Mouse (Mus musculus): ENCODE measurements around the gene H2afy2.

H2afy2 gene

DNA sequence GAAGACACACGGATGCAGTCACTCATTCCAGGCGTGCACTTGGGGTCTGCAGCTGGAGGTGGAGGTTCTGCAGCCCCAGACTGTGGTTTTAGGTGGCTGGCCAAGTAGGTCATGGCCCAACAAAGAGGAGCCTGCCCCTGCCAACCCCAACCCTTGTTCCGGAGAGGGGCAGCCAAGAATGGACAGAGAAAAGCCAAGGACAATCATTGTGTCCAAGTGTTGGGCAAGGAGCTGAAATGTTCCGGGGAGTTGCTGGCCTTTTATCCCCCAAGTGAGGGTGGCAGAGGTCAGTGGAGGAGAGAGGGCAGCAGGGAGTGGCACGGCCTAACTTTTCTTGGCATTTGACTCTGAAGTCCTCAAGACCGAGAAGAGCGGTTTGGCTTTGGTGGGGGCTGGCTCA, 63.6 kb downstream of the H2afy2 start:
- no peak for DNase-seq

DNA sequence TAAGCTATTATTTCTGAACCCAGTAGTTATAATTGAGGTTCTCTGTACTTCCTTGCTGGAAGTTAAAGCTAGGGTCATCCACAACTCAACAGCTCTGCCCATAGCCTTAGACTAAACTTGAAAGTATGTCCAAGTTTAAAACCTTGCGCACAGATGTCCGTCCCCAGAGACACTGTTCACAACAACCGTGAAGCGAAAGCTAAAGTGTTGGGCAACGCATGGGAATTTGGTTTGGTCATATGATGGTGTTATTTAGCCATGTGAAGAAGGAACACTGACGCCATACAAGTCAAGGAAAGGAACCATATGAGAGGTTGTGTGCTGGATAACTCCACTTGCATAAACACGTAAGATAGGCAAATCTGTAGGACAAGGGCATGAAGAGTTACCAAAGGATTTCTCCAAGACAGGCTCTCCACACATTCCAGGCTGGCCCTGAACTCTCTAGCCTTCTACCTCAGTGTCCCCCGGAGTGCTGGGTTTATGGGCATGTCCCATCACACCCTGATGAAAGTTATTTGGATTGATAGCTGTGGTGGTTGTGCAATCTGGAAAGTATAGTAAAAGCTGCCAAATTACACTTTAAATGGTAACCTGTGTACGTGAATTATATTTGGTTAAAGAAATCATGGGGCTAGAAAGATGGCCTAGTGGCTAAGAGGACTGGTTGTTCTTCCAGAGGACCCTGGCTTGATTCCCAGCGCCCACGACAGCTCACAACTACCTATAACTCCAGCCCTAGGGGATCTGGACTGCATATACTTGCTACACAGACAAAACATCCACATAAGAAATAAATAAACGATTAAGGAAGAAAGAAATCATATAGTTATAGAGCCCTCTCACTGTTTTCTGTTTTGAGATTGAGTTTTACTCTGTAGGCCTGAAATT, 66.3 kb downstream of the H2afy2 start:
- DNase-seq, result no peak

DNA sequence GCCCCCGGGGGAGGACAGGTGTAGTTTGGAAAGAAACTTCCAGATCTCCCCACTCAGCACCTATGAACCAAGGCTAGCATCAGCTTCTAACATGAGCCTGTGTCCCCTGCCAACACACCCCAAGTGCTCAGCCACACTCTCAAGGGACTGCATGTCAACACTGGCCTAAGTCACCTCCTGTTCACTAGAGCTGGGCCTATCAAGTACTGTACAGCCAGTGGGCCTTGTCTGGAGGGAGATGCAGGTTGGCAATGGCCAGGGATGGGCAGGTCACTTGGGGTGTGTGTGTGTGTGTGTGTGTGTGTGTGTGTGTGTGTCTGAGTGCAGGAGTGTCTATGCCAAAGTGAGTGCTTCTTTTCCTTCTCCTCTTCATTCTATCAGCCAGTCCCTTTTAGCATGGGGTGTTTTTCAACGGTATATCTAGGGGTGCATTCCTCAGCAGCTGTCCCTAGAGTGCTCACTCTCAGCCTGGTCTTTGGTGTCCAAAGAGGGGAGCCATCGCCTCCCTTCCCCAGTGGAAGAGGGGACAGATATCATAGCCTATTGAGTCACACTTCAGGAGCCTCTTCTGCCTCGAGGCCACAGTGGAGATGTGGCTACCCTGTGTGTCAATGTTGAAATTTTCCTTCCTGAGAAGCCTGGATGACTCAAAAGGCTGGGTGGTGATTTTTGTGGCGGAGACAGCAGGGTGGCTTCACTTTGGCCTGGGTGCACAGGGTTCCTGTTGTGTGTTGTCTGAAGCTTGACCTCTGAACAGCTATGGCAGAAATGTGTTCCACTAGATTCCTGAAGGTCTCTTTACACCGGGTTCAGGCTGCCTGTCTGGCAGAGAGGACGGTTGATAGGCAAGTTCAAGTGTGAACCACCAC, 67.7 kb downstream of the H2afy2 start:
- DNase-seq, result no peak

DNA sequence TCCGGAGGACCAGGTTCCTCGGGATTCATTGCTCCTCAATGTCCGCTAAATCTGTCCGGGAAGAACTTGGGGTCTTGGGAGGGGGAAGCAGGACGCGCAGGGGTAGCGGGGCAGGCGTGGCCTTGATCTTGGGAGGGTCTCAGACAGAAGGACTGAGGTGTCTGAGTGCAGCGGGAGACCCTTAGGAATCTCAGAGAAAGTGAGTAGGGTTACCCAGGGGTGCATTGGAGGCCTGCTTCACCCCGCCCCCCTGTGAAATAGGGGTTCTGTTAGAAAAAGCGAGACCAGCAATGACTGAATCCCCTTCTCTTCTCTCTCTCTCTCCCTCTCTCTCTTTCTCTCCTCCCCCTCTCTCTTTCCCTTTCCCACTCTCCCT, 68.5 kb downstream of the H2afy2 start:
- DNase-seq, result no peak

DNA sequence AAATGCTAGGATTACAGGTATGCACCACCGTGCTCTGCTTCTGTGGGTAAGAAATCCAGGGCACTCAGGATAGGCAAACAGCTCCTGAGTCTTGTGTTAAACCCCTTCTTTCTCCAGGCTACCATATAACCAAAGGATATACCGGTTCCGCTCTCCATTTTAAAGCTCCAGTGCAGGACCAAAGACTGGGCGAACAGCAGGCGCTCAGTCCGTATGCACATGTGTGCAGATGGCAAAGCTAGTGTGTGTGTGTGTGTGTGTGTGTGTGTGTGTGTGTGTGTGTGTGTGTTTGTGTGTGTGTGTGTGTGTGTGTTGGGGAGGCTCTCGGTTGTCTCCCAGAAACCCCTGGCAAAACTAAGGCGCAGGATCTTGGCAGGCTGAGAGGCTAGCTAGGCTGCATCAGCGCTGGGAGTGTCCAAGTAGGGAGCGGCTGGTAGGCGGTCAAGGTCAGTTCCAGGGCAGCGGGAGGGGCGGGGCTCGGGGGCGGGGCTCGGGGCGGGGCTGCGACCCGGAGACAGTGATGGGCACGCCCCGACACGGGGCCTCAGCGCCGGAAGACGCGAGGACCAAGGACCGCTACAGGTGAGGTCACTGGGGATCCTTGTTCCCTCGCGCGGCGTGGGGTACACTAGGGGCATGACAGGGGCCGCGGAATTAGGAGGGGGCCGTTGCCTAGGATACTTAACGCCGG, 69.0 kb downstream of the H2afy2 start, which contains the start of gene Aifm2:
Aifm2 (plus strand) TSS at position 493 of the 691 bp plus-strand sequence.
- DNase-seq, result peak; percentile 46 to 55

DNA sequence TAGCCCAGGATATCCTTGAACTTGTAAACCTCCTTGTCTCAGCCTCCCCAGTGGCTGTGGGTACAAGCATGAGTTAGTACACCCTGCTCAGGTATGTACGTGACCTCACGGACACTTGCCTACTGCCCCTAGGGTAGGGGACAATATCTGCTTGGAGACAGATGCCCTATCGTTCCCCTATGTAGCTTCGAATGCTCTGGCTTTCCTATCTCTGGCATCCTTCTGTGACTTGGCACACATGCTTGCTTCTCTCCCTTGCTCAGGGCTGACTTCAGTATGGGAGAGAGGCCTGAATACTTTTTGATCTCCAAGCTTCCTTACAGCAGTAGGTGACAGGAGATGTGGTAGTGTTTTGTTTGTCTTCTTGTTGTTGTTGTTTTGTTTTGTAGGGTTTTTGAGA, 69.8 kb downstream of the H2afy2 start:
- no peak for DNase-seq

DNA sequence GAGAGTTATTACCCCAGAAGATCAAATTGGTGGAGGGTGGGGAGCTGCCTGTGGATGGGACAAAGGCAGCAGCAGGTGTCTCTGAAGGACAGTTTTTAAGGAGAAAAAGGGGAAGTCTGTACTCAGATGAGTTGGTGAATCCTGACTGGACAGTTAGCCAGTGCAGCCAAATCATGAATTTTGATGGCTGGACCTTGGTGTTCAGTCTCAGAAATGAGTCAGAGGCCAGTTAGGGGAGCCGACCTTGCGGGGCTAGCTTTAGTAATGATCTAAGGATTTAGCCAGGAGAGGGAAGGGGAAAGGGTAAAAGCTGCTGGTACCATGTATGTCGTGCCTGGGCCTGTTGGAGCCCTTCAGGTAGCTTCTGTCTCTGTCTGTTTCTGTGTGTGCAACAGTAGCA, 70.3 kb downstream of the H2afy2 start:
- DNase-seq, result no peak

DNA sequence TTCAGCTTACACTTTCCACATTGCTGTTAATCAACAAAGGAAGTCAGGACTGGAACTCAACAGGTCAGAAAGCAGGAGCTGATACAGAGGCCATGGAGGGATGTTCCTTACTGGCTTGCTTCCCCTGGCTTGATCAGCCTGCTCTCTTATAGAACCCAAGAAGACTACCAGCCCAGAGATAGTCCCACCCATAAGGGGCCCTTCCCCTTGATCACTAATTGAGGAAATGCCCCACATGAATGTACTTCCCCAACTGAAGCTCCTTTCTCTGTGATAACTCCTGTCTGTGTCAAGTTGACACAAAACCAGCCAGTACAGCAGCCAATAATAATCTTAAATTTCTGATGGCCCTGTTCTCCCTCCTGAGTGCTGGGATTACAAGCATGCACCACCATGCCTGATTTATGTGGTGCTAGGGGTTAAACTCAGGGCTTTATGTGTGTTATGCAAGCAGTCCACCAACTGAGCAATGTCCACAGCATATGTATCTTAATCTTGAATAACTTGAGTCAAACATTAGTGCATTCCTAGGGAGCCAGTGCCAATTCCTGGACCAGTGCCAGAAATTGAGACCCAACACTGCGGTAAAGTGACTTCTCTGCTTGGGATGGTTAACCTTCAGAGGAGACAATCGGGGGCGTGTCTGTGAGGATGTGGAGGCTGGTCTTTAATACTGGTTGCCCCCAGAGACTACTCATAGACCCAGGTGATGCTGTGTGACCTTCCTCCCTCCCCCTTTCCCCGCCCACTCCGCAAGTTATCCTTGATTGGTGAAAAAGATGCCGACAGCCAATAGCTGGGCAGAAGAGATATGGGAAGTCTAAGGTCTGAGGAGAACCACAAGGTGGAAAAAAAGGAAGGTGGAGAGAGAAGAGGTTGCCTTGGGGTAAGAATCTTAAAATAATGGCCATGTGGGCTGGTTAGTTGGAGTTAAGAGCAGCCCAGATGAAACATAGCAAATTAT, 77.3 kb downstream of the H2afy2 start:
- DNase-seq, result no peak

DNA sequence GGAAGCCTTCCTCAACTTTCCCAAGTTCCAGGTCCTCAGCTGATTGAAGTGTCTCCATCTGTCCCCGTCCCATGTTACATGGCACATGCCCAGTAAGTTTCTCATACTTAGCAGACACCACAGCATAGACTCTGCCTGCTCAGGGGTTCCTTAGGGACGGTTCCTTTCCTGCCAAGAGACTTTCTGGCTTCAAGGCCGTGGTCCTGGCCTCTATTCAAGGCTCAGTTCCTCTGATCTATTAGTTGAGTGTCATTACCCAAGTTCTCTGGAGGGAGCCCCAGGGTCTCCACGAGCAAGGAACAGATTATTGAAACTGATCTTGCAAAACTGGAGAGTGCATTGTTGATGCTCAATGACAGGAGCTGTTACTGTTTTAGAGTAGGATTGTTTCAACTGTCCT, 79.3 kb downstream of the H2afy2 start:
- DNase-seq, result no peak

DNA sequence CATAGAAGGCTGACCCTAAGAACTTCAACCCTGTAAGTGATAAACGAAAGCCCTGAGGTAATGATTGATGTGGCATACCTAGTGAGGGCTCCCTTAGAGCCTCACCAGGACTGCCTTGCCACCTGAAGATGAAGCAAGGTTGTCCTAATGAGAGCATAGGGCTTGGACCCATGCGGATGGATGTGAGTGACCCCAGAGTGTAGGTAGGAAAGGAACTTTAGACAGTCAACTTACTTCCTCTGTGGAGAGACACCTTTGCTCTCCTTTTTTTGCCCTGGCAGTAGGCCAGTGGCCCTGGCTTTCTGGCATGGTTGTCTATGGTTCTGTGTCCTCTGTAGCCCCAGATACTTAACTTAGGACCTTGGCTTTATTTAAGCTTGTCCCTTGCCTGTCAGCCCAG, 86.9 kb downstream of the H2afy2 start:
- DNase-seq, result peak; percentile 18 to 28

DNA sequence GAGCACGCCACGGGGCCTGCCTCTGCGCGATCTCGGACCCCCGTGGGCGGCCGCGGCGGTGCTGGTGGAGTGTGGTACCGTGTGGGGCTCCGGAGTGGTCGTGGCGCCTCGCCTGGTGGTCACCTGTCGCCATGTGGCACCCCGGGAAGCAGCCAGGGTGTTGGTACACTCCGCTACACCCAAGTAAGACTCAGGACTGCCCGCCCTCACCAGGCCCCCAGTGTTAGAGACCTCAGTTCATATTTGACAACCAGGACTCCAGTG, 87.5 kb downstream of the H2afy2 start:
- peak; percentile 11 to 25 for DNase-seq

DNA sequence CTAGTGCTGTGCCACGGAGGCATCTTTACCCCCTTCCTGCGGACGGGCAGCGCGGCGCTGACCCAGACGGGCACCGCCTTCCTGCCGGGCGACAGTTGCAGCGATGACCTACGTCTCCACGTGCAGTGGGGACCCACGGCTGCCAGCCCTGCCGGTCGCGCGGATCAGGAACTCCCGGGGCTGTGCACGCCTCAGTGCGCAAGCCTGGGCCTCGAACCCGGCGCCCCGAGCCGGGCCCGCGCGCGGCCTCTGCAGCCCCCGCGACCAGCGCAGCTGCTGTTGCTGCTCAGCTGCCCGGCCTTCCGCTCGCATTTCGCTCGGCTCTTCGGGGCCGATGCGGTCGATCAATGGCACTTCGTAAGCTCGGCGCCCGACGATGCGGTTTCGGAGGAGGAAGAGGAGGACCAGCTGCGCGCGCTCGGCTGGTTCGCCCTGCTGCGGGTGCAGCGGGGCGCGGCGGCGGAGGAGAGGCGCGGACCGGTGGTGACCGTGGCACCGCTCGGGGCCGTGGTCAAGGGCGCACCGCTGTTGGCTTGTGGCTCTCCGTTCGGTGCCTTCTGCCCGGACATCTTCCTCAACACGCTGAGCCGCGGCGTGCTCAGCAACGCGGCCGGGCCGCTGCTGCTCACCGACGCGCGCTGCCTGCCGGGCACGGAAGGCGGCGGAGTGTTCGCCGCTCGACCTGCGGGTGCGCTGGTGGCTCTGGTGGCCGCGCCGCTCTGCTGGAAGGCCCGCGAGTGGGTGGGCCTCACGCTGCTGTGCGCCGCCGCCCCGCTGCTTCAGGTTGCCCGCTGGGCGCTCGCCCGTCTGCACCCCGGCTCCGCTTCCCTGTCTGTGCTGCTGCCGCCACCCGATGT, 88.0 kb downstream of the H2afy2 start:
- DNase-seq, result peak in 1 of 2 experiments; percentile 16

DNA sequence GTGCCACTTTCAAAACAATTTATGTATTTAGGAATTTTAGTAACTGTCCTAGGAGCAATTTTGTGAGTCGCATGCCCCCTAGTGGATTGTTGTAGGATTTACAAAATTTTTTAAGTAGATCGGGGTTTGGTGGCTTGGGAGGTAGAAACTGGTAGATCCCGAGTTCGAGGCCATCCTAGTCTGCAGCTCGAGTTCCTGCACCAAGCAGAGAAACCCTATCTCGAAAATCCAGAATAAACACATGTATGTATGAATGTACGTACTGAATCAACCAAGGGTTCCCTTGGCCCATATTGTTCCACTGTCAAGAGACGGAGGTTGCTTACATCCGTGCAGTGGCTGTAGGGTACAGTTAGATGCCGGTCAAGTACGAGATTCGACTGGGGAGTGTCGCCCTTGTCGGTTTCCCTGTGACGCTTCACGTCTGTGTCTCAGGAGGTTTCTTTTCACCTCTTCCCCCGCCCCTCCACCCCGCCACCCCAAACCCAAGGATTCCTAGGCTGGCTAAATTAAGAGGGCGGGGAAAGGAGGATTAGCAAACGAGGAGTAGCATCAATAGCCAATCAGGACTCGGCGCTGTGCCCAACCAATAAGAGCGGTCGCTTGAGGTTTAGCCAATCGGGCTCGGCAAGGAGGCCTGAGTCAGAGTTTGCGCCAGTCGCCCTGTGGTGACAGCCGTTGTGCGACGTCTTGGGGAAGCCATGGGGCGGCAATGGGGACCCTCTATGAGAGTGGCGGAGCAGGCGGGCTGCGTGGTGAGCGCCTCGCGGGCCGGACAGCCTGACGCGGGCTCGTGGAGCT, 88.9 kb downstream of the H2afy2 start, which contains the start of gene Tysnd1:
Tysnd1 (plus strand) TSS at position 645 of the 801 bp plus-strand sequence.
- peak; percentile 96 to 98 for DNase-seq

DNA sequence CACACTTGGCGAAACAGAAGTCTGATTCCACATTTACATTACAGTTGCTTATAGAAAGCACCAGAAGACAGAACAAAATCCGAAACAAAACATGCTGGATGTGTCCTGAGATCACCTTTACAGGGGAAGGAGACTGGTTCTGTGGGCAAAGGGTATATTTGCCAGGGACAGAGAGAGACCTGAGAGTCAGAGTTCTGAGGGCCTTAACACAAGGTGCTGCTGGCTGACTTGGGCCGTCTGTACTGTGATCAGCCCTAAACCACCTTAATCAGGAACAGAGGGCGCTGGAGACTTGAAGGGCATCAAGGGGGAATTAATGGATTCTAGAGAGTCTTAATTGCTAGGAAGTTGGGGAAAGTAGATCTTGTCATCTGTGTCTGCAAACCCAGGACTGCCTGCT, 90.4 kb downstream of the H2afy2 start:
- no peak for DNase-seq

DNA sequence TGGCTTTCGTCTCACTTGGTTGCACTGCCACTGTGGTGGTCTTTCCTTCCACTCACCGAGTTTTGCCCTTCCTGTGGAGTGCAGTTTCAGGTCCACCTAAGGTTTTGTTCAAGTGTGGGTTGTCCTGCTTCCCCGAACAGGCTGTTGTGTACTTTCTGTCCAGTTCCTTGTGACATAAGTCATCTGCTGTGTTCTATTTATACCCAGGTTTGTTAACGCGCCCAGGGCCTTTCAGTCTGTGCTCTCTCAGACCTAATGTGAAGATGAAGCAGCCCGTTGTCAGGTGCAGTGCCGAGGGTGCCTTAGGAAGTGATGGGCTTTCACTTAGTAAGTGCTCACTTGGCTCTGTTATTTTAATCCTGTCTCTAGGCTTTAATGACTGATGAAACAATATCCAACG, 94.5 kb downstream of the H2afy2 start:
- DNase-seq, result no peak

All from cerebellum, adult 18-20 months (tissue).